Mouse (Mus musculus): ENCODE data around the gene Trim65. TPM values are rescaled to one million over a fixed set of nuclear protein-coding genes. Genes with fewer than 3 reads are reported as not detected.

The Trim65 gene
- total and polyA plus RNA-seq, 3 experiments = 0.66 to 2.0 (median 1.4) TPM

- TF ChIP-seq RAD21 (IDR thresholded peaks at IDR 0.05; ENCODE audit: low read depth, low read length) = no peak; the same call in 1 of the 2 replicates
- TF ChIP-seq TBP (conservative IDR thresholded peaks at IDR 0.05; ENCODE audit: low read depth, low read length) = no peak
- TF ChIP-seq MYC (IDR thresholded peaks at IDR 0.05; ENCODE audit: low read depth, low read length) = no peak
- TF ChIP-seq CHD1 (IDR thresholded peaks at IDR 0.05; ENCODE audit: low read depth, low read length) = no peak
- TF ChIP-seq USF2 (conservative IDR thresholded peaks at IDR 0.05; ENCODE audit: low read depth, low read length) = no peak
- no peak for TF ChIP-seq E2F4 (IDR thresholded peaks at IDR 0.05; ENCODE audit: insufficient replicate concordance, low read depth, low read length)
- no peak for TF ChIP-seq NRF1 (IDR thresholded peaks at IDR 0.05; ENCODE audit: low read depth, low read length)
- TF ChIP-seq KAT2A (IDR thresholded peaks at IDR 0.05; ENCODE audit: insufficient replicate concordance, low read length) = no peak
- TF ChIP-seq POLR2A (IDR thresholded peaks at IDR 0.05; ENCODE audit: low read depth, low read length) = no peak
- TF ChIP-seq POLR2AphosphoS2 (IDR thresholded peaks at IDR 0.05; ENCODE audit: low read depth, low read length) = no peak
- no peak for TF ChIP-seq CHD2 (IDR thresholded peaks at IDR 0.05; ENCODE audit: low read length)
- no peak for TF ChIP-seq MAFK (IDR thresholded peaks at IDR 0.05; ENCODE audit: insufficient replicate concordance, low read length)
- no peak for TF ChIP-seq EP300 (IDR thresholded peaks at IDR 0.05; ENCODE audit: low read length)
These were observed 53.3 kb downstream of the Trim65 start, which contains the start of gene Unc13d (continued) for GRCm38 (mm10) chr11:116077446-116078204.

- dilution Hi-C loops (cut with MboI; ENCODE audit: extremely low pct_ligation_motif_present, extremely low pct_unique_long_range_greater_than_20kb, low sequenced_read_pairs) = no loop called here
- TF ChIP-seq TBP (conservative IDR thresholded peaks at IDR 0.05; ENCODE audit: low read depth, low read length) (no peak), RAD21 (IDR thresholded peaks at IDR 0.05; ENCODE audit: low read depth, low read length) (no peak), USF2 (conservative IDR thresholded peaks at IDR 0.05; ENCODE audit: low read depth, low read length) (no peak), ZC3H11A (IDR thresholded peaks at IDR 0.05; ENCODE audit: low read depth, low read length) (no peak), MXI1 (IDR thresholded peaks at IDR 0.05; ENCODE audit: low read depth, low read length) (no peak), MAZ (IDR thresholded peaks at IDR 0.05; ENCODE audit: low read depth, low read length) (no peak), GABPA (IDR thresholded peaks at IDR 0.05; ENCODE audit: insufficient replicate concordance, low read depth, low read length) (no peak), POLR2AphosphoS2 (IDR thresholded peaks at IDR 0.05; ENCODE audit: low read depth, low read length) (no peak), ZMIZ1 (IDR thresholded peaks at IDR 0.05; ENCODE audit: low read depth, low read length) (no peak), BHLHE40 (IDR thresholded peaks at IDR 0.05; ENCODE audit: low read depth, low read length) (no peak), MYC (IDR thresholded peaks at IDR 0.05; ENCODE audit: low read depth, low read length) (no peak), RCOR1 (conservative IDR thresholded peaks at IDR 0.05; ENCODE audit: low read depth, low read length) (no peak), JUND (conservative IDR thresholded peaks at IDR 0.05; ENCODE audit: low read depth, low read length) (no peak), TCF12 (IDR thresholded peaks at IDR 0.05; ENCODE audit: low read depth, low read length) (no peak), CHD1 (IDR thresholded peaks at IDR 0.05; ENCODE audit: low read depth, low read length) (no peak), USF1 (IDR thresholded peaks at IDR 0.05; ENCODE audit: low read depth, low read length) (no peak)
- peak overlapping the region; percentile 41; the same call in 1 of the 2 replicates for H3K9ac ChIP-seq (ENCODE audit: insufficient read depth, low read depth)
- peak overlapping the region; percentile 57 to 59 (median 58) for H3K4me3 ChIP-seq (replicated peaks in 1 of 3; ENCODE audit: low read depth in 2 of 3, low read length in 2 of 3, poor library complexity in 1 of 3)
- DNase-seq (ENCODE audit: extremely low read depth) = peak; percentile 23
- H3K4me1 ChIP-seq (ENCODE audit: control insufficient read depth in 1 of 2, insufficient read depth in 2 of 2) = peaks cover 6 to 31% of the 10 kb centered on the region in 2 experiments
- H3K4me2 ChIP-seq (ENCODE audit: insufficient read depth, low read depth, poor library complexity, severe bottlenecking) = no peak overlapping the region; the same call in 1 of the 2 replicates
- H3K36me3 ChIP-seq (replicated peaks in 1 of 2; ENCODE audit: control insufficient read depth in 1 of 2, insufficient read depth in 1 of 2, low read length in 1 of 2) = peaks cover 29 to 68% of the 10 kb centered on the region in 2 experiments
- H3K9me3 ChIP-seq (replicated peaks; ENCODE audit: low read length) = no peaks in the 10 kb centered on the region
- H3K27ac ChIP-seq (ENCODE audit: insufficient read depth, low read depth) = no peak overlapping the region
- in situ Hi-C loops (cut with MboI; ENCODE audit: low pct_ligation_motif_present, low pct_unique_long_range_greater_than_20kb, low sequenced_read_pairs) = no loop called here
- no peaks in the 10 kb centered on the region for H3K27me3 ChIP-seq (replicated peaks)
- H3K79me2 ChIP-seq (replicated peaks; ENCODE audit: control insufficient read depth, extremely low read depth, insufficient read depth, poor library complexity, severe bottlenecking) = no peaks in the 10 kb centered on the region
These were observed 54.1 kb downstream of the Trim65 start for GRCm38 (mm10) chr11:116076836-116077235.
